Mouse (Mus musculus) c-Kit-positive CD71-positive TER-119-positive erythroid progenitor cells, embryonic 14.5 days (primary cell): ENCODE measurements around the gene Mindy4.
A peak's percentile ranks its signal among the peaks of the same experiment; 100 is the strongest.

Experiments used
- DNase-seq: peaks from one replicate; pipeline ENCODE4 v3.0.0-alpha.2; 2013; ENCODE audit warnings: low spot score

Mindy4 gene

DNA sequence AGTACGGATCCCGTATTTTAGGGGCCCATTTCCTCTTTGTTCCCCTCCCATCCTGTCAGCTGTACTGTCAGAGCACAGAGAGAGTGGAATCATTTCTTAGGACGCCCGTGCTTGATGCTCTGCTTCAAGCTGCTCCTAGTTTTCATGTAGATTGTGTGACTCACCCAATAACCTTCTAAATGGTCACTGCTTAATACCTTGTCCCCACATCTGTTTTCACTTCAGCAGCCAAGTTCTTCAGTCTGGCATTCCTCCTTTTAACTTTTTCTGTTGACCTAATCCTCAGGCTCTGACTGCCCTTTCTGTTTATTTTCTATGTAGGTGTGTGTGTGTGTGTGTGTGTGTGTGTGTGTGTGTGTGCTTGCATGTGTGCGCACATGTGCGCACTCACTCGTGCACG, 4.6 kb downstream of the Mindy4 start:
- DNase-seq, result no peak

DNA sequence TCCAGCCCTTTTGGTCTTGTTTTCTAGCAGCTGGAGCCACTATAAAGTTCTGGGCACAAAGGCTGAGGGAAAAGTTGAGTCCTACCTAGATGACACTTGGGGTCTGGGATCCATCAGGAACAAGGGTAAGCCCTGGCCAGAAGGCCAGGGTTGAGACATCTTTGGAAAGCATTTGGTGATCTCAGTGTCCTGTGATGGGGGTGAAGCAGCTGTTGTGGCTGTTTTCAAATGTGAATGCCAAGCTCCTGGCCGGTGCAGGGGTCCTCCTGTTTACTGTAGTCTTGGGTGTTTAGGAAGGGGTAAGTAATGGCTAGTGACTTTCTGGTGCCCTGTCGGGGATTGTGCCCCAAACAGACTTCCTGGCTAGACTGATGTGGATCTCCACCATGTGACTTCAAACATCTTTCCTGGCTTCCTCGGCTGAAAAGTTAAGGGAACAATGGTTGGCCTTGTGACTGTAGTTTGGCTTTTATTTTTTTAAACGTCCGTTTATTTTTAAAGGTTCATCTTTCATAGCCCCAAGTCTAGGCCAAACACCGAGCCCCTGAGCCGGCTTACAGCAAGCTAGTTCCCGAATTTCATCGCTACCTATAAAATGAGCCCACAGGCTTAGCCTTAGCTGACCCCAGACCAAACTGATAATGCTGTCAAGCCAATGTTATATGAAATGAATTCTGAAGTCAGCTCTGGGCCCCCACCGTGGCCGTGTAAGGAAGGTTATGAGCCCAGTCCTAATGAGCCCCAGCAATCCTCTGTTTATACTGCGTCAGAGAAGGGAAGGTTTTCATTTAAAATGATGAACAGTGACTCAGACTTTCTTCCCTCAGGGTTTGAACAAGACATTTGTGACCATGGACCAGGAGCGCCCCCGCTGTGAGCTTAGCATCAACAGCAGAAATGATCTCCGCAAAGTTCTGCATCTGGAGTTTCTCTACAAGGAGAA, 7.5 kb downstream of the Mindy4 start:
- DNase-seq, result no peak

DNA sequence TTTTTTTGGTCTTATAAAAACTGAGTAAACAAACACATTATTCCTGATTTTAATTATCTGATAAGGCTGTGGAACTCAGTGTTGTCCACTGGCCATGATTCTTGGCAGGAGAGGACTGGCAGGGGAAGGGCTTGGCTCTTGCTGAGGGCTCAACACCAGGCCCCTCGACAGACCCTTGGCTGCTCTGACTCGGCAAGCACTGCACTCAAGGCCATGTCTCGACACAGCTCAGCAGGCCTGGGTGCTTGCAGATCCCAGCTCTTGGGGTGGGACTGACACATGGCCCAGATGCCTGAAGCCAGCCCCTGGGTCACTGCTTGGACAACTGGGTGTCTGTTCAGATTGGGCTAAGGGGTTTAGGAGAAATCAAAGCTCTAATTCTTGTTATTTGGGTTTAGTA, 11.4 kb downstream of the Mindy4 start:
- DNase-seq, result no peak

DNA sequence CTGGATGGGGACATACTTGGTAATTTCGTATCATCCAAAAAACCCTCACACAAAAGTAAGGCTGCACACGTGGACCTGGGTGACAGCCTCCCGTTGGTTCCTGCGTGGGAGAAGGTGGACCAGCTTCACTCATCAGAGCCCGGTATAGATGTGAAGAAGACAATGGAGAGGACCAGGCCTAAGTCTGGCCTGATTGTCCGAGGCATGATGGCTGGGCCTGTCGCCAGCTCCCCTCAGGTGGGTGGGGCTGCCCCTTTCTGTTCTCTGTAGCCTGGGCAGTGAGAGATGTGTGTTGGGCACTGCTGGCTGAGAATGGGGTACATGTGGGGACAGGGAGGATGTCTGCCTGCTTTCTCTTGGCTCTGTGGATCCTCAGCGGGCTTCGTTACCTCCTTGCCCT, 15.0 kb downstream of the Mindy4 start:
- DNase-seq, result no peak

DNA sequence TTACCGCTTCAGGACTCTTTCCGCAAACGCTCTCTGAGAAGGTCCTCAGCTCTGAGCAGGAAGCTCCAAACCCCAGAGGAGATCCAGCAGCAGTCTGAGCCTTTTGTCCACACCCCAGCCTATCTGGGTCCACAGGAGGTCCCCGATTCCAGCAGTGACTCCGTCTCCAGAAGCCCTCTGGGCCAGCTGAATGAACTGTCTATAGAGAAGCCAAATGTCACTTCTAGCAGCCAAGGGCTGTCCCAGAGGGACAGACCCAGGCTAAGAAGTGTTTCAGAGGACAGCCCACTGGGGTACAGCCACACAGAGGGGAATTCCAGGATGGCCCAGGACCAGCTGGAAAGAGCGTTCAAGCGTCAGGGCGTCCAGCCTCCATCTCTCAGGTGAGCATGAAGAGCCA, 20.8 kb downstream of the Mindy4 start:
- DNase-seq, result no peak

DNA sequence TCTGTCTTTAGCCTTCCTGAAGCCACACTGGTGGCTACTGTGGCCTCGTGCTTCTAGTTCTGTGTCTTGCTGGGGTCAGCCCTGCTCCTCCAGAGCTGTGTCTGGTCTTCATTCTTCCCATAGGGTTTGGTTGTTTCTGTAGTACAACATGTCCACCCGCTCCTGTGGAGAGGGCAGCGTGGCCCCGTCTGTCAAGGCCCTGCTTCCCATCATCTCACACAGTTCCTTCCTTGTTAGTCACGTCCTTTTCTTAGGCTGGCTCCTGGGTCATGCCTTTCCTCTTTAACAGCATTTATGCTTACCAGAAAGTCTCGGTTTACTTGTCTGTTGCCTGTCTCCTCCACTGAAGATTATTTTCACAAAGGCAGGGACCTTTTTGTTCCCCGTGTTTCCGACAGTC, 26.9 kb downstream of the Mindy4 start:
- no peak for DNase-seq

DNA sequence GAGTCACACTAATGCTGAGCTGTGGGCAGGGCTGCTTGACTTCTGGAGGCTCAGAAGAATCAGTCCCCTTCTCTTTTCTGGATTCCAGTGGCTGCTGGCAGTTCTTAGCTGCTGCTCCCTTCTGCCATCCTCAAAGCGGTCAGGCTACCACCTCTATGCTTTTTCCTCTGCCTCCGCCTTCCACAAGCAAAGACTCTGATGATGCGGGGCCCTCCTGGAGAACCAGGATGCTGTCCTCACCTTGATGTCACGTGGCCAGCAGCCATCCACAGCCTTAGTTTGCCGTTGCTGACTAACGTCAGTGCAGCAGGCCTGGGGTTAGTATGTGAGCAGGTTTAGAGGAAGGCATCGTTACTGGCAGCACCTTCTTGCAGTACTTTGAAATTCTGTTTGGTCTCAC, 28.9 kb downstream of the Mindy4 start:
- DNase-seq, result no peak

DNA sequence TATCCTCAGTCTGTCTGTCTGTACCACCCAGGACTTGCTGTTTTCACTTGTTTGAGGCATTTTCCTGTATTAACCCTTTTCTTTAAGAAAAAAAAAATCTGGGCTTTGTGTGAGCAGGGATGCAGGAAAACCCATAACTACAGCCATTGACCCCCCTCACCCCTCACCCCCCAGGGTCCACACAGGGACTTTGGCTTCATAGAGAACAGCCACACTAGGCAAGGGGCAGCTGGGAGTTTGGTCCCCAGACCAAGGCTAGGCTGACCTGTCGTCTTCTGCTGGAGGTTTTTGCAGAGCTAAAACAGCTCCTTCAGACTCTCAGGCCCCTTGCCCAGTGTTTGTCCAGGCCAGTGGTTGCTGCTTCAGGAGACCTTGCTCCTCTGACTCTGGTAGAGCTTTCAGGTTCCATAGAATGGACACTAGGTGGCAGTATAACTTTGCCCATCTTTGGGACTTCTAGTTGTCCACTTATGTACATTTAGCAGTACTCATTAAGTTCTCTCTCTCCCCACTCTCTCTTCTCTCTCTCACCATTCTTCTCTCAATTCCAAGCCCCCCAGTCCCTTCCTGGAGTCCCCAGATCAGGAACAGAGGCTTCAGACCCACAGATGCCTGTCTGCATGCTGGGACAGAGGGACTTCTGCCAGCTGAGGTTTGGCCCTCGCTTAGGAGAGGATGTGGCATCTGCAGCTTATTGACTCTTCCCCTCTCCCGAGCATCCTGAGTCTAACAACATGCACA, 29.5 kb downstream of the Mindy4 start:
- peak; percentile 79 for DNase-seq

DNA sequence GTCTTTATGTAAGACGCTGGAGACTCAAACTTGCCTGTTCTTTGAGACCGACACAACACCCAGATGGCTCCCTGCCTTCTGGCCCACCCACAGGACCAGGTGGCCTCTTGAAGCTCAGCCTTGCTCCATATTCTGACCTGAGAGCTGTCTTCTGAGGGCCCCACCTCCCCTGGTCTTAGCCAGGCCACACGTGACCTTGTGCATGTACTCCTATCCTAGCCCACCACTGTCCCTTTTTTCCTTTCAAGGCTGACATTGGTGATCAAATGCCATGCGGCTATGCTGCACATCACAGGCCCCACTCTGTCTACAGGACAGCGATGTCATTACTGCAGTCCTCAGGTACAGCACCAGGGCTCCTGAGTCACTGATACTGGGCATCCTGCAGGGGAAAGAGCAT, 30.1 kb downstream of the Mindy4 start:
- DNase-seq, result no peak

DNA sequence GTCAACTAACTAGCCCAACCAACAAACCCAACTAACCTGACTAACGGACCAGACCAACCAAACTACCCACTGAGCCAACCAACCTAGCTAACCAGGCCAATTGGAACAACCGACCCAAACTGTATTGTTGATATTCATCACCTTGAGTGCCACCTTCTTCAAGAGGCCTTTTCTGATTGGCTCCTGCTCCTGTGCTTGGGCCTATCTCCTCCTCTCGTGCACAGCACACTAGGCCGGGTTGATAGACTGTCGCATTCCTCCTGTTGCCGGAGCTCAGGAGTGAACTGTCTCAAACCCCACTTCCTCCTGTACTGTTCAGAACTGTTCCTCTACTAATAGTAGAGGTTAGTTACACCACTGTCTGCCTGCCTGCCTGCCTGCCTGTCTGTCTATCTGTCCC, 31.5 kb downstream of the Mindy4 start:
- DNase-seq, result peak; percentile 65

DNA sequence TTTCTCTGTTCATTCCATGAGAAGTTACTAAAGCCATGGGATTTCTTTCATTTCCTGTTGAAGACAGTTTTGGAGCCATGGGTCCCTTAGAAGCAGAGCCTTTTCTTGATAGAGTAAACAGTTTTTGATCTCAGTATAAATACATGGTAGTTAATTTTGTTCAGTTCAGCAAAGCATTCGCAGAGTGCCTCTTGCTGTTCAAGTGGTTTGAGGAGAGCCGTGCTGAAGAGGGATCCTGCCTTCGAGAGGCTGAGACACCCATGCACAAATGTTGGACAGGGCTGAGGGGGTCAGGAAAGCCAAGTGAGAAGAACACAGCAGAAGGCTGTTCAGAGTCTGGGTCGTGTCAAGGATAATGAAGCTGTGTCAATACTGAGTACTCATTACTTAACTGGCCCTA, 32.5 kb downstream of the Mindy4 start:
- DNase-seq, result no peak

DNA sequence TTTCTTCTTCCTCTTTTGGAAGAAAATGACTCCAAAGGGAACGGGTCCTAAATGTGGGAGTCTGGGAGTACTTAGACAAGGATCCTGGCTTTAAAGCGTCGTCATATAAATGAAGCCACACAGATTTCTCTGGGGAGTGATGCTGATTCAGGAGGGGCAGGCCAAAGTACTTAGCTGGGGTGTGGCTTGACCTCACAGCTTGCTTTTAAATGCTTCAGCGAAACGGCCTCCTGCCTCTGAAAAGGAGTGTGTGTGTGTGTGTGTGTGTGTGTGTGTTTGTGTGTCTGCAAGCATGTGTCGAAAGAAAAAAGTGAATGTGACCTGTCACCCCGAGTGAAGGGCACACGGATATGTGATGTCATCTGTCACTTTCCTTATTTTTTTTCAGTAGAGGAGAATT, 36.7 kb downstream of the Mindy4 start:
- DNase-seq, result no peak

DNA sequence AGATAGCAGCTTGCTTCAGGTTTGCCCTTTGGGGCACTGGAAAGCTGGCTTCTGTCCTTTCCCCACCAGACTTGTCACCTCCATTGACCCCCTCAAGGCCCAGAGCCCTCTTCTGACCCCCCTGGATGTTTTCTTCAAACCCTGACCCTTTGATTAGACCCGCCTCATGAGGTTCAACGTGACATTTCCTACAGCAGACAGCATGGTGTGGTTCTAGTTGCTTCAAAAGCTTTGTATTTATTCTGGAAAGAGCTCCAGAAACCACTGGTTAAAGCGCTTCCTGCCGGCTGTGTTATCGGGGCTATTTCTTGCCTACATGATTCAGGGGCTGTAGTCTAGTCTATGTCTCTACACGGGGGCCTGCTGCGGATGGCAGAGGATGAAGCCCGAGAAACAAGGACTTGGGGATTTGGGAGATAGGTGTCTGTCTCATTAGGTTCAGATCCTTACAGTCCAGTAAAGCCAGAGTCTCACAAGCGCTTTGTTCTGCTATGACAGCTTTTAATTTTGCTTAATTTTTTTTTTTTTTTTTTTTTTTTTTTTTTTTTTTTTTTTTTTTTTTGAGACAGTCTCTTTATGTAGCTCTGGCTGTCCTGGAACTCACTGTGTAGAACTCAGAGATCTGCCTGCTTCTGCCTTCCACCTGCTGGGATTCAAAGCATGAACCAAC, 37.5 kb downstream of the Mindy4 start:
- DNase-seq, result no peak

DNA sequence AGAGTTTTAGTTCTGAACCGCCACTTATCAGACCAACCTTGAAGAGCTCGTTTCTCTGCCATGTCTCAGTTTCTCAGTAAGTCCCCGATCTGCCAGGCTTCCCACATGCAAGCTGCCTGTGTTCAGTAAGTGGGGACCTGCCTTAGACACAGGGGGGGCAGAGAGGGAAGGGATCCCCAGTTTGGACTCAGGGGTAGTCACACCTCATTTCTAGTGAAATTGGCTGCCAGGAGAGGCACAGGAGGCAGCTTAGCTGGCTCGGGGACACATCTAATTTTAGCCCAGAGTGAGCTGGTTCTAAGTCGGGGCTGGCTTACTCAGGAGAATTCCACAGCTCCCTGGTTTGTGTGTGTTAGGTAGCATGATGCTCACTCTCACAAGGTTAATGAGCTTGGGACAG, 38.3 kb downstream of the Mindy4 start:
- no peak for DNase-seq

DNA sequence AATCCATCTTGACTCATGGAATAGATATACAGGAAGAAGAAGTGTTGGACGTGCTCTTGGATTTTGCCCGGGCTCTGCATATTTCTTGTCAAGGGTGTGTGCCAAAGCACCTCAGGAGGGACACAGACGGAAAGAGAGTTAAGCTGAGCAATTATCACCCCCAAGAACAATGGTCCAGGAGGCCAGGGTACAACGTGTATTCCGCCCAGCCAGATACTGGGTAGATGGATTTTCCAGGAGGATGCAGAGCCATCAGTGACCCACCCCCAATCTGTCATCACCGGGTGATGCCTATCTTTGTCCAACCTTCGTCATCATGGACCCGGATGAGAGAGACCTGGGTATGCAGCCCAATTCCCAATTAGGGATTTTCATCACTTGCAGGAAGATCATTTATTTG, 42.5 kb downstream of the Mindy4 start:
- no peak for DNase-seq

DNA sequence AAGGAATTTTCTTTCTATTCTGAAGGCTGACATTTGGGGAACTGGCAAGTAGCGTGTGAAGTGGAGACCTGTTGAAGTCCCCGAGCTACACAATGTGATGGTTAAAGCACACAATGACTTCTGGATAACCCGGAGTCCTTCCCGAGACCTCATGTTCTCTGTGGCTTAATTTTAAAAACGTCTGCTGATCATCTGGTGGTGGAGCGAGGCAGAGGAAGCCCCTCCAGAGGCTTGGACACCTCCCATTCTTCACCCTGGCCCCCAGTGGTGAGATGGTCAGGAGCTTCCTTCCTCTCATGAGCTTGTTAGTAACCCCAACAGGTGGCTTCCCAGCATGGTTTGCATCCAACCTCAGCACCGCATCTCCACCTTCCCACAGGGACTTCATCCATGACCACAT, 43.3 kb downstream of the Mindy4 start:
- no peak for DNase-seq

DNA sequence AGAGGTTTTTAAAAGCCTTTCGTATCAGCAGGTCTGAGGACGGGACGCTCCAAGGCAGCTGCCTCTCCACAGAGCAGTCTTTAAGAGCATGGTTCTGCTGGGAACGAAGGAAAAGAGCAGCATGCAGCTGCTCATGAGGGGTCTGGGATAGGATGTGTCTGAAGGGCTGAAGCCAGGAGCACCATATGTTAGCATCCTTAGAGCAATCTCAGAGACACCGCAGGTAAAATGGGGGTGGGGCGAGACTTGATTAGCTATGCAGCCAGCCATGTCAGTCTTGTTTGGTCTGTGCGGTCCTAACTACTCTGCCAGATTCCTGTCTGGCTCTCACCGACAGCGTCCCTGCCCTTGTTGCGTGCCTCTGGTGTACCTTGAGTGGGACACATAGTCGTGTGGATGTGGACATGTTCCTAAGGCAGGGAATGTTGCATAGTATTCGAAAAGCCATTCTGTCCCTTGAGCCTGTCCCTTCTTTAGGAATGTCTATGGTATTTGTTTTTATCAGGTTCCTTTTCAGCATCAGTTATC, 43.8 kb downstream of the Mindy4 start:
- DNase-seq, result no peak

DNA sequence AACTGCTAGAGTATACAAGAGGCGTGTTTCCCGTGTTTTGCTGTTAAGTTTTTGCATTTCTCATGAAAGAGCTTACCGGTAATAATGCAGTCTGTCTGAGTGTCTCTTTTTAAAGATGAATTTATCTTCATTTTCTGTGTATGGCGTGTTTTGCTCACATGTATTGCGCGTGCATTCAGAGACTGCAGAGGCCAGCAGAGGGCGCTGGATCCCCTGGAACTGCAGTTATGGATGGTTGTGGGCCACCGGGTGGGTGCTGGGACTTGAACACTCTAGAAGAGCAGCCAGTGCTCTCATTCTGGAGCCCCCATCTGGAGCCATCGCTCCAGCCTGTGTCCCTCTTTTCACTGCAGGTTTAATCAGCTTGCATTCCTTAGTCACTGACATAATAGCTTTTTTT, 46.1 kb downstream of the Mindy4 start:
- no peak for DNase-seq

DNA sequence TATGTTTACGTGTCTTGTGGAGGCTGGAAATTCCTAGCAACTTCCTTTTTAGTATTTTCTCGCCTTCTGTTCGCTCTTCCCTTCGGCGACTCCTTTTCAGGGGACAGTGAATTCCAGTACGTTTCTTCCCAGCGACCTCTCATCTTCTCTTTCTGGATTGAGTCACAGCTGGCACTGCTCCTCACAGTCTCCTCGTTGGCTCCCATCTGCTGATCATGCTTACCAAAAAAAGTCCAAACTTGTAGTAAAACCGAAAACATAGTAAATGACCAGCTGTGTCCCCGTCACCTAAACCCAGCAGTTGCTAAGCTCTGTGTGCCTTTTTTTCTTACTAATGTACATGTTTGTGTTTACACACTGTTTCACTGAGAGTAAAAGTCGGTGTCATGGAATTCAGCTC, 47.6 kb downstream of the Mindy4 start:
- DNase-seq, result no peak

DNA sequence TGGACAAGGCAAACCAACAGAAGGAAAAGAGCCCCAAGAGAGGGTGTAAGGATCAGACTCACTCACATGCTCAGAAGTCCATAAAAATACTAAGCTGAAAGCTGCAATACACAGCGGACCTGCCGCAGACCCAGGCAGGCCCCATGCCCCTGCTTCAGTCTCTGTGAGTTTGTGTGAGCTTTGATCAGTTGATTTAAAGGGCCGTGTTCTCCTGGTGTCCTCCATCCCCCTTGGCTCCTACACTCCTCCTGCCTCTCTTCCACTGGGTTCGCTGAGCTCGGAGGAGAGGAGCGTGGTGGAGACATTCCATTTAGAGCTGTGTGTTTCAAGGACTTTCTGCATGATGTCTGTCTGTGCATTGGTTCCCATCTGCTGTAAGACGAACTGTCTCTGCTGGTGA, 48.4 kb downstream of the Mindy4 start:
- DNase-seq, result no peak

DNA sequence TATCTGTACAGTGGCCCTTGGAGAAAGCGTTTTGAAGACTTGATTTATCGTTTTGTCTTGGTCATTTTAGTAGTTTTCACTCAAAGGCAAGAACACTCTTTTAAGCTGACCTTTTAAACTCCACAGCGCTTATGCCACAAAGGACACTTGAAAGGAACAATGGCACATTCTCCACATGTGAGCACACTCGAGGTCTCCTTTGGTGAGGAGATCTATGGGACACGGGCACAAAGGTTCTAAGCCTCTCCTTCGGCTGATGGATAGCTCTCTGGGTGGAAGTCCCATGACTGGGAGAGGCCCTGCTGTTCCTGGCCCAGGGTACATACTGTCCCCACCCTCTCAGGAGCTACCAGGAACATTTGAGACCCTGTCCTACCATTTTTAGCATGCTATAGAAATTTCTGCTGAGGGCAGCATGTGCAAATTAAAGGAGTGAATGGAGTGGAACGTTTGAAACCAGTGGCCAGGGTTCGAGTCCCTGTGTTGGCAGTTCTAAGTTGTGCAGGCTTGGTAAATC, 49.6 kb downstream of the Mindy4 start:
- DNase-seq, result no peak

DNA sequence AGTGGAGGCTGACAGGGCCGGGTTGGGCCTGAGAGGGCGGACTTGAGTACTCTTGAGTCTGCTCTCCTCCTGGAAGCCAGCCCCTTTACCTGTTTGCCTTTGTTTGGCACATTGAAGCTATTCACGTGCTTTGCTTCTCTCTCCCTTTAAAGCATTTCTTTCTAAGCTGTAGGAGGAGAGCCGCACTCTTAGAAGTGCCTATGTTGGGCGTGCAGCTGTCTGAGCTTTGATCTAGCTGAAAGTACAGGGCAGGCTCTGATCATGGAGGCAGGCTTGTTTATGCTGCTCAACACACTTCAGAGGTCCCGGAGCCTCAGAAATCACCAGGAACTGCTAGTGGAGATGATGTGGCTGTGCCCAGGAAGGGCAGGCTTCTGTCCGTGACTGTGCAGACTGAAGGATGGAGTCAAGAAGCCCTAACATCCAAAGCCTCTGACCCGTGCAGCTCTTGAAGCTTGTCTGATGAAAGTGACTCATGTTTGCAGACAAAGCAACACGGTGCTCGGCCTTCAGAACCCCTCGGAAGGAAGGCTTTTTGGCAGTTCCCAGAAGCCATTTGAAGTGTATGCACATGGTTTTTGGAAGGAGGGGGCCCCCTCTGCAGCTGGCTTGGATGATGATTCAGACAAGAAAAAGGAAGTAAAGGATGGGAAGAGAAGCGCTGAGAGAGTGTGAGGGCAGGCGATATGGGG, 53.5 kb downstream of the Mindy4 start:
- no peak for DNase-seq
